Mouse (Mus musculus) limb, embryonic 14.5 days (tissue): ENCODE results near the gene Prodh2. TPM values are rescaled to one million over a fixed set of nuclear protein-coding genes. Genes with fewer than 3 reads are reported as not detected.

ENCODE experiments used
- ATAC-seq: fragments of 200-750 bp; cut with Nextera tagmentation; 2 replicates; pipeline ENCODE4 v1.8.0; 2017; ENCODE audit warnings: low read depth, moderate number of reproducible peaks, moderate TSS enrichment; ENCODE audit not compliant: low FRiP score
- DNase-seq: peaks from one replicate; pipeline ENCODE4 v3.0.0-alpha.2; 2015; ENCODE audit warnings: low spot score
- H3K27ac ChIP-seq: fragments of 300-500 bp; sonication (generic); replicated peaks from 2 replicates; pipeline ENCODE4 v1.5.1; 2014; ENCODE audit warnings: low read depth, mild to moderate bottlenecking, low read length, moderate library complexity, mixed read lengths
- H3K27me3 ChIP-seq: fragments of 300-500 bp; sonication (generic); 2 replicates; pipeline ENCODE4 v1.6.1; 2014; ENCODE audit warnings: low read length, mixed read lengths; ENCODE audit not compliant: control insufficient read depth, insufficient read depth
- H3K36me3 ChIP-seq: fragments of 300-500 bp; sonication (generic); 2 replicates; pipeline ENCODE4 v1.6.1; 2014; ENCODE audit warnings: mild to moderate bottlenecking, low read length, moderate library complexity, mixed read lengths; ENCODE audit not compliant: control insufficient read depth, insufficient read depth
- H3K4me1 ChIP-seq: fragments of 300-500 bp; sonication (generic); 2 replicates; pipeline ENCODE4 v1.6.1; 2014; ENCODE audit warnings: antibody characterized with exemption, low read length, mixed read lengths; ENCODE audit not compliant: control insufficient read depth, insufficient read depth
- H3K4me2 ChIP-seq: fragments of 300-500 bp; sonication (generic); replicated peaks from 2 replicates; pipeline ENCODE4 v1.6.1; 2014; ENCODE audit warnings: low read depth, mild to moderate bottlenecking, low read length, moderate library complexity; ENCODE audit not compliant: severe bottlenecking
- H3K4me3 ChIP-seq: fragments of 300-500 bp; sonication (generic); replicated peaks from 2 replicates; pipeline ENCODE4 v1.5.1; 2014; ENCODE audit warnings: low read length
- H3K9ac ChIP-seq: fragments of 300-500 bp; sonication (generic); 2 replicates; pipeline ENCODE4 v1.6.1; 2014; ENCODE audit warnings: mild to moderate bottlenecking, low read depth, low read length, moderate library complexity; ENCODE audit not compliant: severe bottlenecking
- H3K9me3 ChIP-seq: fragments of 300-500 bp; sonication (generic); 2 replicates; pipeline ENCODE4 v1.6.1; 2016; ENCODE audit warnings: low read length; ENCODE audit not compliant: control insufficient read depth
- POLR2A ChIP-seq: fragments of 200-500 bp; IDR thresholded peaks from 2 replicates; pipeline ENCODE4 v1.8.0; 2012; ENCODE audit warnings: inconsistent platforms, mild to moderate bottlenecking, moderate library complexity, borderline replicate concordance; ENCODE audit not compliant: insufficient read depth, insufficient read length; ENCODE audit errors: extremely low read depth
- WGBS: fragments of 180-500 bp; shearing (Covaris S2); extraction: QIAGEN DNeasy Blood & Tissue Kit; methylation state at CpG from one replicate; pipeline ENCODE4 v1.1.7; 2014; 5-methylcytosine and 5-hydroxymethylcytosine counted together
- polyA plus RNA-seq, 2 experiments: library from polyadenylated mRNA; depleted of rRNA in 1 of 2; stranded (reverse) in 1 of 2; unstranded in 1 of 2; fragments of >200 nt; fragmentation: Nextera tagmentation in 1 of 2; extraction: Ambion mirVana in 1 of 2; gene quantifications; 2 replicates each; pipeline versions ENCODE4 v1.2.1 to v1.2.3; 2012 to 2014

The Prodh2 gene
- polyA plus RNA-seq, 2 experiments = 0.11 TPM; not detected in 1

DNA sequence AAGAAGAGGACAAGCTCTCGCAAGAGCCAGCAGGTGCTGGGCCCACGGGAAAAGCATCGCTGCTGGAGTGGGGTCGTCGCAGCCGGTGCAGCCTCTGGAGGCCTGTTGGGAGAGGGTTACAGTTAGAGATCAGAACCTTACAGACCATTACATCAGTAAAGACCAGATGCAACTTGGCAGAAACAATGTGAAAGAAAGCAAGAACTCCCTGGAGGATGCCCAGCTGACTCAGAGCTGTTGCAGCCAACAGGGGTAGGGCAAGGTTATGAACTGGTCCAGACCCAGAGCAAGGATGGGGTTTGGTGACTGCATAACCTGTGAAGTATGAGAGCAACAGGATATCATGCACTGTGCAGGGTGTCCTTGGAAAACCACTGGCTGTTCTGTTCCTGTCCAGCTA lies 31.1 kb downstream of the Prodh2 start:
- TF ChIP-seq POLR2A = no peak
- H3K9ac ChIP-seq = no peak overlapping the region
- peaks cover 8% of the 10 kb centered on the region; the same call in 1 of the 2 replicates for H3K4me1 ChIP-seq
- ATAC-seq (no peak), DNase-seq (no peak)
- H3K4me2 ChIP-seq = no peak overlapping the region
- H3K36me3 ChIP-seq = peaks cover 59% of the 10 kb centered on the region
- 71% methylated on average over 6 of the region's 6 CpGs for WGBS
- H3K27me3 ChIP-seq = no peaks in the 10 kb centered on the region
- H3K4me3 ChIP-seq = no peak overlapping the region
- no peaks in the 10 kb centered on the region for H3K9me3 ChIP-seq
- no peak overlapping the region for H3K27ac ChIP-seq

DNA sequence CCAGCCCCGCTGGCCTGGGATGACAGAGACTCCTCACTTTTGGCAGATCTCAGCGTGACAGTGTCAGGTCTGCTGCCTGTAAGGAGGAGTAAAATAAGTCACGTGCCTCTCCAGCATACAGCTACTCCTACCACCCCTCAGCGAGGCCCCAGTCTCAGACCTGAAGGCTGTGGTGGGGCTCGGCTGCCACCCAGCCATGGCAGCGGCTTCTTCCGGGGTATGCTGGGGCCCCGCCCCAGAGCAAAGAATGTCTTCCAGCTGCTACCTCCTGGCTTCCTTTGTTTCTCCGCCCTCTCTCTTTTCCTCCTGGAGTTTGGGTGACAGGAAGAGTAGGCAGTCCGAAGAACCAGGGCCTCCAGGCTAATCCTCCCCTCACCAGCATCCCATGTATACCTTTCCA lies 32.5 kb downstream of the Prodh2 start:
- Histone ChIP-seq H3K4me3 (no peak overlapping the region), H3K36me3 (peaks cover 71% of the 10 kb centered on the region), H3K27ac (no peak overlapping the region), H3K4me1 (peaks cover 8% of the 10 kb centered on the region; the same call in 1 of the 2 replicates), H3K27me3 (no peaks in the 10 kb centered on the region), H3K9me3 (no peaks in the 10 kb centered on the region), H3K4me2 (no peak overlapping the region; the same call in 1 of the 2 replicates), H3K9ac (no peak overlapping the region)
- ATAC-seq (no peak; the same call in 1 of the 2 replicates), DNase-seq (peak; percentile 46)
- TF ChIP-seq POLR2A = no peak
- WGBS = 19% methylated on average over 10 of the region's 10 CpGs

DNA sequence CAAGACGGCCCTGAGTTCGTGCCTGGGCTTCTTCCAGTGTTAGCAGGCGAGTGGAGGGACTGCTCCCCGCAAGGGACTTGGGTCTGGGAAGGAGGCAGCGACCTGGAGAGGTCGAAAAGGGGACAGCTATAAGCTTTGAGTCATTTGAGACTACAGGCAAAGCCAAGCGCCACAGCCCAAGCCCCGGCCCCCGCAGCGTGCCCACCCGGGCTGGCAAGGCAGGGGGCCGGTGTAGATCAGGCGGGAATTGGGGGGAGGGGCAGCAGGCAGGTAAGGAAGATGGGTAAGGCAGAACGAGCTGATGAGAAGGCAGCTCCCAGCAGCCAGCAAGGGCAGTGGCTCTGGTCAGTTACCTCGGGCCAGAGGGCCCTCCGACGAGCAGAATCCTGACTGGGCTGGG lies 33.0 kb downstream of the Prodh2 start:
- peaks cover 74% of the 10 kb centered on the region for H3K36me3 ChIP-seq
- ATAC-seq = no peak

DNA sequence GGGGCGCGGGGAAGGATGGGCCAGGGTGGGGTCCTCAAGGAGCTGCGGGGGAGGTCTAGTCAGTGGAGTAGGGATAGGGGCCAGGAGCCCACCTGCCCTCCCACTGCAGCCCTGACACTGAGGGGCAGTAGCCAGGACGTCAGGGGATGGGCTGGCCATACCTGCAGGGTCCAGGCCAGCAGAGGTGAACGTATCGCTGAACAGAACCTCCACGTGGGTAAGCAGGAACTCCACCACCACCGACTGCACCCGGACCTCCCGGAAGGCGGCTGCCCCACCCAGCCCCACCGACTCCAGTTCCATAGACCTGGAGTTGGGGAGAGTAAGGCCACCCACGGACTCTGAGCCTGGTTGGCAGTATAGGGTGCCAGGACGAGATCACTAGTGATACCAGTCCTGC lies 33.6 kb downstream of the Prodh2 start:
- H3K4me2 ChIP-seq = no peak overlapping the region
- ATAC-seq (no peak), DNase-seq (no peak)
- TF ChIP-seq POLR2A = no peak
- no peak overlapping the region for H3K4me3 ChIP-seq
- H3K9me3 ChIP-seq = no peaks in the 10 kb centered on the region
- 0 out of 2 replicates have a peak overlapping the region, but pooled peaks have one; percentile 18 for H3K9ac ChIP-seq
- 90% methylated on average over 14 of the region's 14 CpGs for WGBS
- no peaks in the 10 kb centered on the region for H3K27me3 ChIP-seq
- H3K27ac ChIP-seq = no peak overlapping the region
- peaks cover 80% of the 10 kb centered on the region for H3K36me3 ChIP-seq
- peaks cover 8% of the 10 kb centered on the region; the same call in 1 of the 2 replicates for H3K4me1 ChIP-seq

More for the DNA sequence above, 33.0 kb downstream of the Prodh2 start:
- Histone ChIP-seq H3K4me3 (no peak overlapping the region), H3K9me3 (no peaks in the 10 kb centered on the region), H3K4me2 (peak overlapping the region; percentile 17; the same call in 1 of the 2 replicates), H3K27me3 (no peaks in the 10 kb centered on the region), H3K4me1 (peaks cover 8% of the 10 kb centered on the region; the same call in 1 of the 2 replicates), H3K27ac (0 out of 2 replicates have a peak overlapping the region, but pooled peaks have one; percentile 20), H3K9ac (peak overlapping the region; percentile 18; the same call in 1 of the 2 replicates)
- DNase-seq = no peak
- TF ChIP-seq POLR2A = no peak
- WGBS = 26% methylated on average over 17 of the region's 17 CpGs

DNA sequence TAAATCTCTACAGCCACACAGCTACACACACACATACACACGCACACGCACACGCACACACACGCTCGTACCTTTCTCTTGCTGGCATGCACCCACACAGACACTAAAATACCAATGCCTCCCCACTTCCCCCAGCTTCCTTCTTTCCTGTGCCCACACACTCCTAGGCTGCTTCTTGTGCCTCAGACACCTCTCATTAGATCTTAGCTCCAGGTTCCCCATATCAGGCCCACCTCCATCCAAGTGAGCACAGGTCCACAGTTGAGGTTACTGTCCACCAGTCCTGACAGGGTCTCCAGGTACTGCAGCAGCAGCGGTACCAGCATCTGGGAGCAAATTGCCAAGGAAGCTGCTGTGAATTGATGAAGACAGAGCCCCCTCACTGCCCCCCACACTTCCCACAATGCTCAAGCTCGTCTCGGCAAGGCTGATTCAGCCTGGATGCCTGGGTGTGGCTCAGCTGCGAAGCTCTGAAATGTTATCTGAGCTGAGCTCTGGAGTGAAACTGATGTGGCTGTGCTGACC lies 37.9 kb downstream of the Prodh2 start:
- Histone ChIP-seq H3K9me3 (no peaks in the 10 kb centered on the region), H3K36me3 (peaks cover 58% of the 10 kb centered on the region), H3K4me2 (no peak overlapping the region), H3K27me3 (no peaks in the 10 kb centered on the region), H3K9ac (no peak overlapping the region), H3K4me1 (peaks cover 18% of the 10 kb centered on the region), H3K4me3 (no peak overlapping the region), H3K27ac (no peak overlapping the region)
- ATAC-seq (no peak), DNase-seq (no peak)
- WGBS = 85% methylated on average over 9 of the region's 9 CpGs
- no peak for TF ChIP-seq POLR2A
